Mouse (Mus musculus) limb, embryonic 10.5 days (tissue): ENCODE data around the gene Neo1. TPM values are rescaled to one million over a fixed set of nuclear protein-coding genes. Genes with fewer than 3 reads are reported as not detected.
"Not testable (repeated sequence)": the region's sequence is repeated elsewhere in the genome, so short reads cannot be mapped to it uniquely, and the experiment has no call there.

Experiments used
- DNase-seq: peaks from one replicate; pipeline ENCODE4 v3.0.0-alpha.2; 2017; ENCODE audit warnings: low spot score
- H3K27ac ChIP-seq: fragments of 300-500 bp; sonication (generic); 2 replicates; pipeline ENCODE4 v1.5.1; 2016; ENCODE audit warnings: mild to moderate bottlenecking
- H3K27me3 ChIP-seq: fragments of 300-500 bp; sonication (generic); 2 replicates; pipeline ENCODE4 v1.6.1; 2016; ENCODE audit warnings: low read depth, mild to moderate bottlenecking; ENCODE audit not compliant: poor library complexity, severe bottlenecking
- H3K36me3 ChIP-seq: fragments of 300-500 bp; sonication (generic); 2 replicates; pipeline ENCODE4 v1.6.1; 2016; ENCODE audit warnings: mild to moderate bottlenecking, moderate library complexity
- H3K4me1 ChIP-seq: fragments of 300-500 bp; sonication (generic); 2 replicates; pipeline ENCODE4 v1.6.1; 2016
- H3K4me3 ChIP-seq: fragments of 300-500 bp; sonication (generic); 2 replicates; pipeline ENCODE4 v1.5.1; 2016; ENCODE audit warnings: mild to moderate bottlenecking, moderate library complexity
- H3K9me3 ChIP-seq: fragments of 300-500 bp; sonication (generic); replicated peaks from 2 replicates; pipeline ENCODE4 v1.6.1; 2016; ENCODE audit warnings: mild to moderate bottlenecking
- WGBS: fragments of 180-500 bp; shearing (Covaris S2); methylation state at CpG from one replicate; pipeline ENCODE4 v1.1.7; 2016; 5-methylcytosine and 5-hydroxymethylcytosine counted together
- polyA plus RNA-seq: library from polyadenylated mRNA; unstranded; fragments of >200 nt; fragmentation: Nextera tagmentation; extraction: Ambion mirVana; gene quantifications from 2 replicates; pipeline ENCODE4 v1.2.1, GENCODE M21; 2016

The Neo1 gene
- polyA plus RNA-seq, 1 experiment from 2014 or later = 37.2 TPM

DNA sequence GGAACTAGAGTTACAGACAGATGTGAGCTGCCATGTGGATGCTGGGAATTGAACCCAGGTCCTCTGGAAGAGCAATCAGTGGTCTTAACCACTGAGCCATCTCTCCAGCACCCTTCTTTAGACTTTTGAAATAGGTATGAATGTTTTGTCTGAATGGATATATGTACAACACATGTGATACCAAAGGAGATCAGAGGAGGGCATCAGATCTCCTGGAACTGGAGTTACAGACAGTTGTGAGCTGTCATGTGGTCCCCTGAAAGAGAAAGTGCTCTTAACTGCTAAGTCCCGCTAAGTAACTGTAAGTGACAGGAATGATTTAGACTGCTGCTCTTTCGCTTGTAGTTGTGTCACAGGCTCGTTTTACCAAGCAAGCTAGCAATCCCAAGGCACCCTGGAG, 80.7 kb downstream of the Neo1 start:
- no peaks in the 10 kb centered on the region for H3K27me3 ChIP-seq
- H3K9me3 ChIP-seq = no peaks in the 10 kb centered on the region
- 67% methylated on average over 3 of the region's 3 CpGs for WGBS

GRCm38 (mm10) chr9:58945910-58946309, 90.3 kb downstream of the Neo1 start:
- not testable (repeated sequence) for H3K4me1 ChIP-seq, H3K9me3 ChIP-seq, DNase-seq, H3K4me3 ChIP-seq, H3K27me3 ChIP-seq, H3K36me3 ChIP-seq, H3K27ac ChIP-seq
- WGBS = 96% methylated on average over 1 of the region's 1 CpGs

More for the DNA sequence above, 80.7 kb downstream of the Neo1 start:
- Histone ChIP-seq H3K27ac (no peak overlapping the region), H3K4me1 (no peaks in the 10 kb centered on the region), H3K4me3 (no peak overlapping the region), H3K36me3 (peaks cover 33% of the 10 kb centered on the region)
- no peak for DNase-seq

- Histone ChIP-seq H3K4me3 (no peak overlapping the region), H3K27me3 (no peaks in the 10 kb centered on the region), H3K9me3 (no peaks in the 10 kb centered on the region), H3K27ac (no peak overlapping the region), H3K4me1 (no peaks in the 10 kb centered on the region), H3K36me3 (peaks cover 7% of the 10 kb centered on the region)
- WGBS = 83% methylated on average over 2 of the region's 2 CpGs
- DNase-seq = no peak
Measured at GRCm38 (mm10) chr9:58934776-58935175, 101.5 kb downstream of the Neo1 start.

- Histone ChIP-seq H3K27ac (no peak overlapping the region), H3K27me3 (no peaks in the 10 kb centered on the region), H3K9me3 (no peaks in the 10 kb centered on the region), H3K36me3 (peaks cover 19% of the 10 kb centered on the region), H3K4me3 (no peak overlapping the region), H3K4me1 (no peaks in the 10 kb centered on the region)
- DNase-seq = peak; percentile 55
- WGBS = 36% methylated on average over 1 of the region's 1 CpGs
Measured at GRCm38 (mm10) chr9:58928103-58928502, 108.1 kb downstream of the Neo1 start.

DNA sequence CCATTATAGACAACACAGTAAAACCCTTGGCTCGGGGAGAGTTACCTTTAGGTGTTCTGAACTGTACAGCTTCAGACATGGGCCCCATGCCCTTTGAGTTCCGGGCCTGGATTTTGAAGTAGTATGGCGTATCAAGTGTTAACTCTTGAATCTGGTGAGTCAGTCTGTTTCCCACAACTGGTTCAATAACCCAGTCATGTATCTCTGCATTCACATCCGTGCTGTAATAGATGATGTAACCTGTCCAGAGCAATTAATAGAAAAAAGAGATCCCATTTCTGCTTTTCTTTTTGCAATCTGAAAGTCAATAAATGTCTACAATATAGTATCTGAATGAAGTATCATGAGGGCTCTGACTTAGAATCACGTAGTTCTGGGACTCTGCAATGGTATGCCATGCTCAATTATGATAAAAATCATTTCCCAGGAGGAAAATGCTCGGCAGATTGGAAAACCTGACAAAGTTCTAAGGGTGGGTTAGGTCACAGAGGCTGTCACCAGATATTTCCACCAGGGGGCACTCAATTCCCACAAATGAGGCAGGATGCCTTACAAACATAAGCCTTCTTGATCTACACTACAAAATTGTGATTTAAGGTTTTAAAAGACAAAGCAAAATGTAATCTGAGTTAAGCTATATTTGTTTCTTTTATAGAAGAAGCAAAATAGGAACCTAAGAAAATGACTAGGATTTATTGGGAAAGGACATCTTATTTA, 133.2 kb downstream of the Neo1 start:
- peak; percentile 62 for DNase-seq
- Histone ChIP-seq H3K27ac (no peak overlapping the region), H3K27me3 (no peaks in the 10 kb centered on the region), H3K36me3 (peaks cover 60% of the 10 kb centered on the region), H3K4me1 (no peaks in the 10 kb centered on the region), H3K4me3 (no peak overlapping the region), H3K9me3 (no peaks in the 10 kb centered on the region)
- 71% methylated on average over 6 of the region's 6 CpGs for WGBS

- Histone ChIP-seq H3K4me3 (no peak overlapping the region), H3K36me3 (peaks cover 47% of the 10 kb centered on the region), H3K27me3 (no peaks in the 10 kb centered on the region), H3K27ac (no peak overlapping the region), H3K9me3 (no peaks in the 10 kb centered on the region), H3K4me1 (no peaks in the 10 kb centered on the region)
- no peak for DNase-seq
Measured at GRCm38 (mm10) chr9:58899602-58900001, 136.6 kb downstream of the Neo1 start.

DNA sequence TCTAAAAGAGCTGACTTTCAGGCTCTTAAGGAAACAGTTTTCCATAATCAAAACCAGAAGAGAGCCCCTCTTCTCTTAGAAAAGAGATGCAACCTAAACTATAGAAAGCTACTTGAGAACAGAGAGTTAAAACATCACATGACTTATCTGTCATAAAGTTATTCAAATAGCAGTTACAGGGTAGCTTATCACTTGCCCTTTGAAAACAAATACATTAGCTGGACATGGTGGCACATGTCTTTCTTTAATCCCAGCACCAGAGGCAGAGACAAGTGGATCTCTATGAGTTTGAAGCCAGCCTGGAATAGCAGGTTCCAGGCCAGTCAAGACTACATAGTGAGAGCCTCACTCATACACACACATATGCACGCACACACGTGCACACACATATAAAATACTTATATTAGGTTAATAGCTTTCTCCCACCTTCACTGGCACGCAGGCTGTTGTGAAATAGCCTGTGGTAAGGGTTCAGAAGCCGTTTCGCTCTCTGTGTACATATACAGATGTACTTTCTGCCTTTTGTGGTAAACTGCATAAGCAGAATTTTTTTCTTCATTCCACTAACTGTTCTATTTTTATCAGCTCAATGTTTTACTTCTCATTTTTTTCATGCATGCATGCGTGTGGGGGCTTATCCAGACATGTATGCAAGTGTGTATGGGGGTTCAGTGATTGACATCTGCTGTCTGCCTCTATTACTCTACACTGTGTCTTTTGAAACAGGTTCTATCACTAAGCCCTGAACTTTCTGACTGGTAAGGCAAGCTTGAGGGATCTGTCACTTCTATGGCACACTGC, 144.2 kb downstream of the Neo1 start:
- no peak overlapping the region for H3K4me3 ChIP-seq
- no peaks in the 10 kb centered on the region for H3K4me1 ChIP-seq
- no peak overlapping the region for H3K27ac ChIP-seq
- DNase-seq = no peak
- H3K9me3 ChIP-seq = no peaks in the 10 kb centered on the region
- peaks cover 72% of the 10 kb centered on the region for H3K36me3 ChIP-seq
- H3K27me3 ChIP-seq = no peaks in the 10 kb centered on the region
- WGBS = 92% methylated on average over 6 of the region's 6 CpGs

GRCm38 (mm10) chr9:58890893-58891292, 145.3 kb downstream of the Neo1 start:
- no peaks in the 10 kb centered on the region for H3K4me1 ChIP-seq
- no peak overlapping the region for H3K4me3 ChIP-seq
- no peak for DNase-seq
- H3K27me3 ChIP-seq = no peaks in the 10 kb centered on the region
- no peak overlapping the region for H3K27ac ChIP-seq
- peaks cover 77% of the 10 kb centered on the region for H3K36me3 ChIP-seq
- H3K9me3 ChIP-seq = no peaks in the 10 kb centered on the region
- 95% methylated on average over 8 of the region's 8 CpGs for WGBS

DNA sequence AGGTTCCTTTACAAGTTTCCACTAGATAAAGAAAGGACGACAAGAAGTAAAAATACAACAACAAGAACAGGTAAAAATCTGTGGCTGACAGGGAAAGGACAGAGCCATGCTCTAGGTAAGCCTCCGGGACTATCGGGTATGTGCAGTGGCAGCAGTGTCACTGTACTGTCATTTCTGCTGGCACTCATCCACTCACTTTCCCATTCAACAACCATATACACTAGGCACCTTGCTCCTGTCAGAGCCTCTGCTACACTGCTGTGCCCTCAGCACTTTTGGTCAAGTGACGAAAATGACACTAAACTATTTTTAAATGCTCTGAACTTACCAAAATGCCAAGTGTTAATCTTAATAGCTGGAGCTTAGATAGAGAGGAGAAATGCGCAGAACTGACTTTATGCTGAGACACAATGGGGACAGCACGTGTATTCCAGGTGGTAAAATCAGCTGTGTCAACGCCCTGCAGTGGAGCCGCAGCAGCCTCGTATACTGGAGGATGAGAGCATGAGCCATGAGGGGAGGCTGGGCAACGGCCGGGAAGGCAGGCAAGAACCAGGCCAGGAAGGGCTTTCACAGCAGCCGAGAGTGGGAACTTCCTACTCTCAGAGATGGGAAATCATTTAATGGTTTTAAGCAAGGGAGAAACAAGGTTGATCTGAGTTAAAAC, 146.3 kb downstream of the Neo1 start:
- H3K4me1 ChIP-seq = no peaks in the 10 kb centered on the region
- peaks cover 84% of the 10 kb centered on the region for H3K36me3 ChIP-seq
- H3K9me3 ChIP-seq = no peaks in the 10 kb centered on the region
- no peak for DNase-seq
- H3K27me3 ChIP-seq = no peaks in the 10 kb centered on the region
- H3K27ac ChIP-seq = no peak overlapping the region
- no peak overlapping the region for H3K4me3 ChIP-seq
- 91% methylated on average over 12 of the region's 12 CpGs for WGBS

GRCm38 (mm10) chr9:58882686-58883085, 153.6 kb downstream of the Neo1 start:
- no peak for DNase-seq
- Histone ChIP-seq H3K36me3 (peaks cover 87% of the 10 kb centered on the region), H3K9me3 (no peaks in the 10 kb centered on the region), H3K27ac (no peak overlapping the region), H3K27me3 (no peaks in the 10 kb centered on the region), H3K4me3 (no peak overlapping the region), H3K4me1 (no peaks in the 10 kb centered on the region)
- WGBS = 88% methylated on average over 1 of the region's 1 CpGs

GRCm38 (mm10) chr9:58879836-58880235, 156.4 kb downstream of the Neo1 start:
- 95% methylated on average over 1 of the region's 1 CpGs for WGBS
- Histone ChIP-seq H3K27ac (no peak overlapping the region), H3K27me3 (no peaks in the 10 kb centered on the region), H3K4me1 (no peaks in the 10 kb centered on the region), H3K9me3 (no peaks in the 10 kb centered on the region), H3K36me3 (peaks cover 90% of the 10 kb centered on the region), H3K4me3 (no peak overlapping the region)
- no peak for DNase-seq

GRCm38 (mm10) chr9:58876946-58877625, 159.2 kb downstream of the Neo1 start:
- DNase-seq = no peak
- Histone ChIP-seq H3K9me3 (no peaks in the 10 kb centered on the region), H3K4me1 (no peaks in the 10 kb centered on the region), H3K27me3 (no peaks in the 10 kb centered on the region), H3K36me3 (peaks cover 83% of the 10 kb centered on the region), H3K4me3 (no peak overlapping the region), H3K27ac (no peak overlapping the region)
- WGBS = 94% methylated on average over 6 of the region's 6 CpGs

DNA sequence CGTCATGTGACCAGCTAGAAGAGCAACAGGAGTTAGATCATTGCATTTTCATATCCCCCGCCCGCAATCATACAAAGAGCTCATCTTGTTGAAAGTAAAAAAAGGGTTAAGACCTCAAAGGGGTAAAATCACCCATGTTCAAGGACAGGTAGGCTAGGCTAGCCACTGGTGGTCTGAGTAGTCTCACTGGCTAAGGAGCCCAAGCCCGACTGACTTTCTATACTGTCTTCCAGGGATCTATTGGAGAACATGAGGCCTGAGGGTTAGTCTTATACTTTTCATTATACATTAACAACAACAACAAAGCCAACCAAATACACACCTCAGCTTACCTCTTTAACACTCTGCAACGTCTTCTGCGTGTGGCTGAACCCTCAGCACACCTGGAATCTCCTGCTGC, 160.8 kb downstream of the Neo1 start:
- Histone ChIP-seq H3K36me3 (peaks cover 72% of the 10 kb centered on the region), H3K27me3 (no peaks in the 10 kb centered on the region), H3K9me3 (no peaks in the 10 kb centered on the region), H3K4me1 (no peaks in the 10 kb centered on the region), H3K4me3 (no peak overlapping the region), H3K27ac (no peak overlapping the region)
- 91% methylated on average over 6 of the region's 6 CpGs for WGBS
- no peak for DNase-seq
